Mouse (Mus musculus) adrenal gland, postnatal 4 days (tissue): ENCODE results near the gene Sgcd. TPM values are rescaled to one million over a fixed set of nuclear protein-coding genes. Genes with fewer than 3 reads are reported as not detected.

Experiments
- DNase-seq, 2 experiments: peaks; one replicate each; pipeline ENCODE4 v3.0.0; 2021 to 2022; ENCODE audit warnings: low spot score in 2 of 2, mixed read lengths in 2 of 2
- total RNA-seq, 2 experiments: library from RNA; stranded (reverse); gene quantifications; 2 replicates each; pipeline ENCODE4 v1.2.3; 2021

Gene Sgcd
- total RNA-seq, 2 experiments from 2014 or later = 10.4 to 14.4 TPM

GRCm38 (mm10) chr11:47297805-47298340 lies 690.9 kb downstream of the Sgcd start:
- no peak for DNase-seq

GRCm38 (mm10) chr11:47294741-47295140 lies 694.0 kb downstream of the Sgcd start:
- no peak for DNase-seq

GRCm38 (mm10) chr11:47276586-47276985 lies 712.2 kb downstream of the Sgcd start:
- DNase-seq = no peak

GRCm38 (mm10) chr11:47268556-47268955 lies 720.2 kb downstream of the Sgcd start:
- no peak for DNase-seq

- no peak for DNase-seq
These were observed 724.3 kb downstream of the Sgcd start for GRCm38 (mm10) chr11:47264267-47264984.

GRCm38 (mm10) chr11:47250301-47250700 lies 738.5 kb downstream of the Sgcd start:
- DNase-seq = no peak

- no peak for DNase-seq
These were observed 740.4 kb downstream of the Sgcd start for GRCm38 (mm10) chr11:47248345-47248893.

GRCm38 (mm10) chr11:47247703-47248344 lies 740.9 kb downstream of the Sgcd start:
- no peak for DNase-seq

GRCm38 (mm10) chr11:47242401-47242800 lies 746.4 kb downstream of the Sgcd start:
- no peak for DNase-seq

- no peak for DNase-seq
These were observed 760.5 kb downstream of the Sgcd start for GRCm38 (mm10) chr11:47228222-47228621.

GRCm38 (mm10) chr11:47224148-47224547 lies 764.6 kb downstream of the Sgcd start:
- DNase-seq = no peak

GRCm38 (mm10) chr11:47211531-47211930 lies 777.2 kb downstream of the Sgcd start:
- DNase-seq = no peak

GRCm38 (mm10) chr11:47206461-47206860 lies 782.3 kb downstream of the Sgcd start:
- DNase-seq = no peak

- no peak for DNase-seq
These were observed 789.7 kb downstream of the Sgcd start for GRCm38 (mm10) chr11:47199106-47199505.

GRCm38 (mm10) chr11:47188556-47188955 lies 800.2 kb downstream of the Sgcd start:
- DNase-seq = no peak

- no peak for DNase-seq
These were observed 813.8 kb downstream of the Sgcd start for GRCm38 (mm10) chr11:47174977-47175376.

- DNase-seq = no peak
These were observed 817.7 kb downstream of the Sgcd start for GRCm38 (mm10) chr11:47170926-47171625.

- no peak for DNase-seq
These were observed 821.4 kb downstream of the Sgcd start for GRCm38 (mm10) chr11:47167376-47167775.

GRCm38 (mm10) chr11:47158089-47158488 lies 830.7 kb downstream of the Sgcd start:
- DNase-seq = no peak

- DNase-seq = no peak
These were observed 831.8 kb downstream of the Sgcd start for GRCm38 (mm10) chr11:47156730-47157693.
